Mouse (Mus musculus) G1E (cell line): ENCODE measurements around the gene 9230113P08Rik. TPM values are rescaled to one million over a fixed set of nuclear protein-coding genes. Genes with fewer than 3 reads are reported as not detected.
"Not testable (repeated sequence)": the region's sequence is repeated elsewhere in the genome, so short reads cannot be mapped to it uniquely, and the experiment has no call there.

Experiments used
- ATAC-seq: 2 replicates; pipeline ENCODE4 v1.8.0; 2016; ENCODE audit warnings: mild to moderate bottlenecking; ENCODE audit not compliant: insufficient number of reproducible peaks, poor library complexity, low FRiP score, severe bottlenecking; ENCODE audit errors: extremely low read depth
- DNase-seq: peaks from one replicate; pipeline ENCODE4 v3.0.0; 2012; ENCODE audit warnings: low spot score
- H3K27me3 ChIP-seq: 2 replicates; pipeline ENCODE4 v1.6.1; 2012; ENCODE audit warnings: mild to moderate bottlenecking, low read length, inconsistent platforms; ENCODE audit not compliant: insufficient read depth
- H3K36me3 ChIP-seq: replicated peaks from 2 replicates; pipeline ENCODE3; 2012; ENCODE audit warnings: mild to moderate bottlenecking, inconsistent platforms
- H3K4me1 ChIP-seq: 2 replicates; pipeline ENCODE4 v1.6.1; 2012; ENCODE audit warnings: low read depth, low read length, inconsistent platforms, mixed read lengths; ENCODE audit not compliant: insufficient read depth
- H3K4me3 ChIP-seq: 2 replicates; pipeline ENCODE4 v1.5.1; 2012; ENCODE audit warnings: low read depth, mild to moderate bottlenecking, inconsistent platforms, low read length, moderate library complexity, mixed read lengths
- H3K9me3 ChIP-seq: replicated peaks from 2 replicates; pipeline ENCODE4 v1.6.1; 2012; ENCODE audit warnings: inconsistent platforms
- CTCF ChIP-seq: IDR thresholded peaks from 2 replicates; pipeline ENCODE4 v1.5.1; 2012; ENCODE audit warnings: low read depth, low read length, inconsistent platforms, mixed read lengths
- GATA1 ChIP-seq: IDR thresholded peaks from 2 replicates; pipeline ENCODE4 v1.6.1; 2012; ENCODE audit warnings: borderline replicate concordance, low read length, inconsistent platforms, mixed read lengths
- GATA2 ChIP-seq: IDR thresholded peaks from 2 replicates; pipeline ENCODE4 v1.6.1; 2012; ENCODE audit warnings: low read depth, low read length, inconsistent platforms, borderline replicate concordance
- POLR2AphosphoS5 ChIP-seq: IDR thresholded peaks from 2 replicates; pipeline ENCODE4 v1.6.1; 2012; ENCODE audit warnings: low read depth, low read length, inconsistent platforms; ENCODE audit not compliant: insufficient replicate concordance
- TAL1 ChIP-seq: conservative IDR thresholded peaks from 2 replicates; pipeline ENCODE4 v1.6.1; 2012; ENCODE audit warnings: low read depth, low read length, inconsistent platforms, mixed read lengths
- polyA plus RNA-seq: library from polyadenylated mRNA; stranded (reverse); fragments of >175 nt; gene quantifications from 2 replicates; pipeline ENCODE4 v1.2.3, GENCODE M21; 2012
- total RNA-seq, 2 experiments: library from RNA; stranded (forward) in 1 of 2; stranded (reverse) in 1 of 2; fragments of 200-1000 nt in 1 of 2; fragments of >200 nt in 1 of 2; fragmentation: Nextera tagmentation in 1 of 2; gene quantifications; 2 replicates each; pipeline ENCODE4 v1.2.3; 2014 to 2017

The 9230113P08Rik gene
- total RNA-seq (2014; fragmentation: Nextera tagmentation), result not detected in 2 replicates
- total RNA-seq (2017), result 0.05 TPM in 1 of 2 replicates, not detected in the other
- not detected in 2 replicates for polyA plus RNA-seq

DNA sequence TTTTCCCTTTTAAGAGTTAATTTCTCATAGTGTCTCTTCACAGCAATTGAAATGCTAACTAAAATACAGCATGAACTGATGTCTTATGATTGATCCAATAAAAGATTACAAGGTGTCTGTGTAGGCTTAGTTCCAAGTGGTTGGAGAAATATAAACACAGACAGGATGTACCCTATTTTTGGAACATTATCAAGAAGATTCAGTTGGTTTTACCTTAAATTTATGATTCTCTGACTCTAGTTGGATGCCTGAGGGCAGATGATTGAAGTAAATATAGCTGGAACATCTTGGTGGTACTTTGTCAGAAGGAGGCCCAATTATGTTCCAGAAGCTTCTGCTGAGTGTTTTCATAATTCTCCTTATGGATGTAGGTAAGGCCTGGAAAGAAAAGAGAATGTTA lies at the start of gene 9230113P08Rik:
TSS of gene 9230113P08Rik (plus strand) at position 301 of the 400 bp plus-strand sequence.
- not testable (repeated sequence) for H3K36me3 ChIP-seq, H3K9me3 ChIP-seq, H3K4me3 ChIP-seq, H3K27me3 ChIP-seq, DNase-seq, ATAC-seq, H3K4me1 ChIP-seq

DNA sequence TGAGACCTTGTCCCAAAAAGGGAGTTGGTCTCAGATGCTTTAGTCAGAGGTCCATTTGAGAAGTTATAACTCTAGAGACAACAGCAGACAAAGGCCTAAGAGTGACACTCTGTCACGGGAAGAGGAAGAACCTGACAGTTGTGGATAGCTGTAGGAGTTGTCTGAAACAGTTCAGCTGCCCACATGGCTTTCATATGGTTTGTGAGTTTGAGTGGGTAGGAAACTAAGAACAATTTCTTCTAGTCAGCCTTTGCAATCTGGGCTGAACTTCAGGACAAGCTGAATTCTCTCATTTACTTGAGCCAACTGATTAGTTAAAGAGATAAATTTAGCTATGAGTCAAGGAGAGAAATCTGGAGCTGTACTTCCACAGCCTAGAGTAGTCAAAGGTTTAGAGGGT lies 15.1 kb upstream of the 9230113P08Rik start:
- not testable (repeated sequence) for ATAC-seq, H3K9me3 ChIP-seq, DNase-seq, H3K4me3 ChIP-seq, H3K4me1 ChIP-seq, H3K27me3 ChIP-seq, H3K36me3 ChIP-seq

DNA sequence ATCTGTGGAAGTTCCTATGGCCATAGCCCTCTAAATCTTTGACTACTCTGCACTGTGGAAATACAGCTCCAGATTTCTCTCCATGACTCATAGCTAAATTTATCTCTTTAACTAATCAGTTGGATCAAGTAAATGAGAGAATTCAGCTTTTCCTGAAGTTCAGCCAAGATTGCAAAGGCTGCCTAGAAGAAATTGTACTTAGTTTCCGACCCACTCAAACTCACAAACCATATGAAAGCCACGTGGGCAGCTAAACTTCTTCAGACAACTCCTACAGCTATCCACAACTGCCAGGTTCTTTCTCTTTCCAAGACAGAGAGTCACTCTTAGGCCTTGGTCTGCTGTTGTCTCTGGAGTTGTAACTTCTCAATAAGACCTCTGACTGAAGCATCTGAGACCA lies 3.7 kb upstream of the 9230113P08Rik start:
- H3K4me1 ChIP-seq, result no peaks in the 10 kb centered on the region
- ATAC-seq (no peak), DNase-seq (no peak)
- no peak for TF ChIP-seq CTCF
- TF ChIP-seq TAL1, result no peak
- no peak for TF ChIP-seq POLR2AphosphoS5
- TF ChIP-seq GATA2, result no peak
- no peak for TF ChIP-seq GATA1
- H3K4me3 ChIP-seq, result no peak overlapping the region
- no peaks in the 10 kb centered on the region for H3K36me3 ChIP-seq
- H3K27me3 ChIP-seq, result no peaks in the 10 kb centered on the region
- no peaks in the 10 kb centered on the region; the same call in 1 of the 2 replicates for H3K9me3 ChIP-seq

DNA sequence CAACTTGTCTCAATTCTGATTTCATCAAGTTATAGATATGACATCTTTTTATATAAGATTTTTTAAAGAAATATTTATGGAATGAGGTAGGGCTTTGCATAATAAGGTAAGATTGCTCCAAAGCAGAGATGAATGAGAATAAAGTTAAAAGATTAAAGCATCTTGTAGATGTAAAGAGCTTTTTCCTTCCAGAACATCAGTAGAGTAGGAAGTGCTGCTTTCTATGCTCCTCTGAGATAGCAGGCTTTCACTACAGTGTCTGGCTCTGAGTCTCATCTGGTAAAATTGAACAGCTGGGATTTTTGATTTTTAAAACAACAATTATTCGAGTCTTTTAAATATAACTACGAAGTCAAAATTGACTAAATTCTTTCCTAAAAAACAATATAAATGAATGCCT lies 22.6 kb downstream of the 9230113P08Rik start:
- DNase-seq, result no peak
- TF ChIP-seq GATA1 (no peak), CTCF (no peak), TAL1 (no peak), POLR2AphosphoS5 (no peak), GATA2 (no peak)

More for the DNA sequence above, 22.6 kb downstream of the 9230113P08Rik start:
- no peaks in the 10 kb centered on the region for H3K36me3 ChIP-seq
- H3K4me3 ChIP-seq, result no peak overlapping the region
- H3K27me3 ChIP-seq, result no peaks in the 10 kb centered on the region
- H3K4me1 ChIP-seq, result no peaks in the 10 kb centered on the region
- no peaks in the 10 kb centered on the region for H3K9me3 ChIP-seq
- ATAC-seq, result no peak

Other genes with a start within 250 kb of the 9230113P08Rik start
- not detected in 2 replicates for gene Pate1, start 221.0 kb upstream of the 9230113P08Rik start, total RNA-seq (2014; fragmentation: Nextera tagmentation)
- gene Pate1, start 221.0 kb upstream of the 9230113P08Rik start, total RNA-seq (2017), result 0.05 and 0.12 TPM in 2 replicates
- not detected in 2 replicates for gene Pate1, start 221.0 kb upstream of the 9230113P08Rik start, polyA plus RNA-seq
- not detected in 2 replicates for gene Gm17677, start 167.4 kb upstream of the 9230113P08Rik start, total RNA-seq (2014; fragmentation: Nextera tagmentation)
- not detected in 2 replicates for gene Gm17677, start 167.4 kb upstream of the 9230113P08Rik start, total RNA-seq (2017)
- not detected in 2 replicates for gene Gm17677, start 167.4 kb upstream of the 9230113P08Rik start, polyA plus RNA-seq
- not detected in 2 replicates for gene Gm17727, start 130.3 kb upstream of the 9230113P08Rik start, total RNA-seq (2014; fragmentation: Nextera tagmentation)
- gene Gm17727, start 130.3 kb upstream of the 9230113P08Rik start, total RNA-seq (2017), result not detected in 2 replicates
- gene Gm17727, start 130.3 kb upstream of the 9230113P08Rik start, polyA plus RNA-seq, result not detected in 2 replicates
- gene Gm27235, start 118.3 kb upstream of the 9230113P08Rik start, total RNA-seq (2014; fragmentation: Nextera tagmentation), result not detected in 2 replicates
- gene Gm27235, start 118.3 kb upstream of the 9230113P08Rik start, total RNA-seq (2017), result not detected in 2 replicates
- not detected in 2 replicates for gene Gm27235, start 118.3 kb upstream of the 9230113P08Rik start, polyA plus RNA-seq
- not detected in 2 replicates for gene D730048I06Rik, start 118.3 kb upstream of the 9230113P08Rik start, total RNA-seq (2014; fragmentation: Nextera tagmentation)
- gene D730048I06Rik, start 118.3 kb upstream of the 9230113P08Rik start, total RNA-seq (2017), result not detected in 2 replicates
- gene D730048I06Rik, start 118.3 kb upstream of the 9230113P08Rik start, polyA plus RNA-seq, result not detected in 2 replicates
- not detected in 2 replicates for gene 9230110F15Rik, start 64.3 kb upstream of the 9230113P08Rik start, total RNA-seq (2014; fragmentation: Nextera tagmentation)
- 0.33 TPM in 1 of 2 replicates, not detected in the other for gene 9230110F15Rik, start 64.3 kb upstream of the 9230113P08Rik start, total RNA-seq (2017)
- not detected in 2 replicates for gene 9230110F15Rik, start 64.3 kb upstream of the 9230113P08Rik start, polyA plus RNA-seq
- not detected in 2 replicates for gene Gm5916, start 220.4 kb downstream of the 9230113P08Rik start, total RNA-seq (2014; fragmentation: Nextera tagmentation)
- gene Gm5916, start 220.4 kb downstream of the 9230113P08Rik start, total RNA-seq (2017), result not detected in 2 replicates
- not detected in 2 replicates for gene Gm5916, start 220.4 kb downstream of the 9230113P08Rik start, polyA plus RNA-seq